Mouse (Mus musculus) embryo, embryonic 11.5 days (tissue): ENCODE data around the gene Oaz2.

Experiments
- DNase-seq: peaks from one replicate; pipeline ENCODE4 v3.0.0-alpha.2; 2012; ENCODE audit warnings: low read depth, low spot score

Oaz2 gene

DNA sequence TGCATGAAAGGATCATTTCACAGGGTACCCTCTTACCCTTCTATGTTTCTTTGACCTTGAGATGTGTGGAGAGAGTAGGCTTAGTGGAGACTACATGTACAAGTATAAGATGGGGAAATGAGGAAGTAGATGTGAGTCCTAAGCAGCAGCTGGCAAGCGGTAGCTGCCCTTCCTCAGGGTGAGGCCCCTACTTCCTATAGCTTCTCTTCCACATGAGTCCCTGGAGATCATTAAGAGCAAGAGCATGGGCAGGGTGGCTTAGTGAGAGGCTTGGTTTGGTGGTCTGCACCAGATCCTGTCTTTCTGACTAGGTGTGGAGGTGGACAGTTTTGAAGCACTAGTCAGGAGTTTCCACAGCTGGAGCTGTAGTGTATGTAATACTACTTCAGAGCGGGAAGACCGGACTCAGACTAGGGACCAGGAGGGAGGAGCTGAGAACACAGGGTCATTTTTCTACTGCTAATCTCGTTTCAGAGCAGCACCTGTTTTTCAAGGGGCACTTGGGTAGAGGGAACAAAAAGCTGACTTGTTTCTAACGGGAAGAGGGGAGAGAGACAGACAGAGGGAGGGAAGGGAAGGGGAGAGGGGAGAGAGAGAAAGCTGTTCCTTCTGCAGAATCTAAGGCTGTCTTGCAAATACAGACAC lies 25.3 kb downstream of the Oaz2 start:
- DNase-seq, result no peak

DNA sequence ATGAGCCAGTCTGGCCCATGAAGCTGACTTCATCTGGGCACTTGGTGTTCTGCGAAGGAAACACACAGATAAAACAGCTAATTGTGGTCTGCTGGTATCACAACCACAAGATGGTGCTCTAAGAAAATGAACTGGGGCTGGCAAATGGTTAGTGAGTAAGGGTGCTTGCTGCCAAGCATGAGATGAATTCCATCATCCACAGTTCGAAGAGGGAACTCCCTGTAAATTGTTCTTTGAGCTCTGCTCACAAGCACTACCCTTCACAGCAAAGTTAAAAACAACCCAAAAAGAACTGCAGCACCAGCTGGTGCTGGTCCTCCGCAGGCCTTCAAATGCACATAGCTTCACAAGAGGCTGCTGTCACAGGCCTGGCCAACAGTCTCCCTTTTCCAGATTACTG lies 27.8 kb downstream of the Oaz2 start:
- no peak for DNase-seq

DNA sequence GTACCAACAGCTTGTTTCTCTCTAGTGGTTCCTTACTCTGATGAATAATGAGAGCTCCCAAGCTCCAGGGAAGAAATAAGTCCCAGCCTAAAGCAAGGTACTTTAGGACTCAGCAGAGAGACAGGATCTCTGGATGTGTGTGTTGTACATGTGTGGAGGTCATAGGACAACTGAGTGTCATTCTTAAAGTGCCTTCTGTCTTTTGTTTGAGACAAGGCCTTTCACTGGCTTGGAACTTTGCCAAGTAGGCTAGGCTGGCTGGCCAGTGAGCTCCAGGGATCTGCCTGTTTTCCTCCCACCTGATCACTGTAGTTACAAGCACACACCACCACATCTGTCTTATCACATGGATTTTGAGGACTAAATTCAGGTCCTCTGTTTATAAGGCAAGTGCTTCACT lies 28.5 kb downstream of the Oaz2 start:
- DNase-seq, result no peak

DNA sequence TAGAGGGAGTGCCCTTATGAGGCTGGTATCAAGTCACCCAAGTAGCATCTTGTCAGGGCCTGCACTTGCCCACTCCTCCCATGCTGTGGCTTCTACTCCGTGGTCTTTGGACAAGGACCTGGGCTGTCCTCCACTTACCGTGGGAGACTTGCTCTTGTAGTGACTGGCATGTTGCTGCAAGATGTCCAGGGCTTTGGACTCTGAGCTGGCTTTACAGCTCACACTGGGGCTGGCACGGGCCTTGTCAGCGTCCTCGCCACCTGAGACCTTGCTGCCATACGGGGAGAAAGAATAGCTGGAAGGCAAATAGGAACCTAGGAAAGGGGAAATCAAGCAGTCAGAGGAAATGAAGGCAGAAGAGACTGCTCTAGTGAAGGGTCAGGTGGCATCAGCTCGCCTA lies 29.6 kb downstream of the Oaz2 start:
- DNase-seq, result no peak

- no peak for DNase-seq
Measured at GRCm38 (mm10) chr9:65697992-65698391, 30.2 kb downstream of the Oaz2 start.

GRCm38 (mm10) chr9:65700504-65700903 lies 32.7 kb downstream of the Oaz2 start:
- DNase-seq, result no peak

DNA sequence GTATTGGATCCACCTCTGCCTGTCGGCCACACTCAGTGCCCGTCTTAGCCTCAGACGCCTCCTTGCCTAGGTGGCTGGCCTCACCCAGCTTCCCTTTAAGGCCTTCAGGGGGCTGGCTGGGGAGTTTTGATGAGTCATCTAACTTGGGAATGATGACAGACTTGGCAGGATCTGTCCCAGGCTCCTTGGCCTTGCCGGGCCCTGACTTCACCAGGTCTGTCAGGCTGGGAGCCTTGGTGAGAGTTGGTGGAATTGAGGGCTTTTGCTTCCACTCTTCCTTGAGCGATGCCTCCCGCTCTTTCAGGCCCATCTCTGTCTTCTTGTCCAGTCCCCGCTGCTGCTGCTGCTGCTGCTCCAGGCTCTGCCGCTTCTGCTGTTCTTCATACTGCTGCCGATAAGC lies 34.5 kb downstream of the Oaz2 start:
- DNase-seq, result no peak

- DNase-seq, result no peak
Measured at GRCm38 (mm10) chr9:65703241-65703640, 35.4 kb downstream of the Oaz2 start.

DNA sequence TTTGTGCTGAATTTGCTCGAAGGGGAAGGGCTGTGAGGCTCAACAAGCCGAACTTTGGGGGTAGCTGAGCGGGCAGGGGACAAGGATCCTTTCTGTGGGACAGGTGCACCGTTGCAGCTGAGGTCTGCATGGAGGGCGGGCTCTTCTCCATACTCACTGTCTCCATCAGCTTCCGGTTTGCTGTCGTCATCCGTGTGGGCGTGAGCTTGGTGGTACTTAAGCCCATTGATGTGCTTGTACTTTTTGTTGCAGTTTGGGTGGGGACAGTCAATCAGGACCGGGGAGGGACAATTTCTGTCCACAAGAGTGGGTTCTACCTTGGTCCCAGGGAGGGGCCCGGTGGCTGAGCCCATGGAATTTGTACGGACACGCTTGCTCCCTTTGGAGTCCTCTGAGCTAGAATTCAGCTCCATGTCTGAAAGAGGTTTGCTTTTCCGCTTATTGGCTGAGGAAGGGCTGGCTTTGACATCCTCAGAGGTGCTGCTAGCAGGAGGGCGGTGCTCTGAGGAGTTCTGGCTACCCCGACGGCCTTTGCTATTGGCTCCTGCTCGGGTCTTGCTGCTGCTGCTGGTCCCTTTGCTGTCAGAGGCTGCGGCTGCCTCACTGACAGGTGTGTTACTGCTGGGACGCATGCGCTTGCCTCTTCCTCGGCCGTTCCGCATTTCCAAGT lies 36.3 kb downstream of the Oaz2 start:
- no peak for DNase-seq

DNA sequence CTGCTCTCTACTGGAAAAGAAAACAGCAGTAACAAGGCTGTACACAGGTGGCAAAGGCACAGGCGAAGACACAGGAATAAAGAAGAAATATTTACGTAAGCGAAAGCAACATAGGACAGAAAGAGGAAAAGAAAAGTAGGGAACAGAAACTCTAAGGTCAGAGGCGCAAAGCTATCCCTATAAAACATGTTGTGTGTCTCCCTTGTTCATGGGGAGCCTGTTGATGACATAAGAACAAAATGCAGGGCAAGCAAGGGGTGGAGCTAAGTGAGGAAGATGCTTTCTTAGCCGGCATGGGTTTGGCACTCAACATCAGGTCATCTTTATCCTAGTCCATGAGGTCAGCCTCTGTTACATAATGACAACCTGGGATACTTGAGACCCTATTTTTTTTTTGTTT lies 50.4 kb downstream of the Oaz2 start:
- no peak for DNase-seq

DNA sequence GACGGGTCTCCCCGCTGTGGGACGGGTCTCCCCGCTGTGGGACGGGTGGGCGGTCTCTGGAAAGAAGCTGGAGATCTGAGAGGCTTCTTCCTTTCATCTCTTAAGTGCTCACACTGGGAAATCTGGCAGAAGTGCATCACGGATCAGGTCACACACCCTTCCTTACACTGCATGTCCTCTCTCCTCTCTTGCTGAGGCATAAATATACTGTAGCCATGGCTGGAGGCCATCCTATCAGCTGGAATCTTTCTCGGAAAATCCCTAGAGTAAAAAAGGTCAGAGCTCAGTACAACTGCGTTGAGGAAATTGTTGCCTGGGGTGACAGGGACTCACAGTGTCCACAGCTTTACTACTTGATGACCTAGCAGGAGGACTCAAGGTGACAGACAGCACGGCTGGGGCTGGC lies 53.4 kb downstream of the Oaz2 start:
- peak; percentile 16 for DNase-seq

DNA sequence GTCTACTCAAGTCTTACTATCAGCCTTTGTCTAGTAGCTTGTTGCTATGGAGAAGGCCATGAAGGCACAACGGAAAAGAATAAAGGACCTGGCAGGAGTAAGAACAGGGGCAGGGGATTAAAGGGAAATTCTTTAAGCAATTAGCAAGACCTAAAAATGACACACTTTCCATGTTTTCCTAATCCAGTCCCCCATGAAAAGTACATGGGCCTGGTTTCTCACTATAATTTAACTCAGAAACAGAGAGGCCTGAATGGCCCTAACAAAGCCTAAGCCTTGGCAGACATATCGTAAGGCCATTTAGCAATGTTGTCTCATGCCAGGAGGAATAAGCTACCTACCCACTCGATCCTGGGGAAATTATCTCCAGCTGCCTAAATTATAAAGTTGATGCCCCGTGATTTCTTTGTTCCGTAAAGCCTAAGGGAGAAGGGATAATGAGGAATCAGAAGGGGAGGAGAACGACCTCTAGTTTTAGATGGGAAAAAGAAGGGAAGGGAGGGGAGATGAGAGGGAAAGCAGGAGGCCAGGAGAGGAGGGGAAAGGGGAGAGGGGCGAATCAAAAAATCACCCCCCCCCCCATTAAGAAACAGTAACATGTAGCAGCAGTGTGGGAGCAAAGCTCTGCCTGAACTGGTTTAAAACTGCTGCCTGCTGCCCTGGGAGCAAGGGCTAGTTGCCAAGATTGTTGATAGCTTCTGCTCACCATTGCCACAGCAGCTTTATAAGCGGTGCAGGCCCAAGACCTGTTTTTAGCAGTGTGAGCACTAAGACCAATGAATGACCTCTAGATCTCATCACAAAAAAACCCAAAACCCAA lies 56.9 kb downstream of the Oaz2 start:
- DNase-seq, result no peak

GRCm38 (mm10) chr9:65725291-65725622 lies 57.5 kb downstream of the Oaz2 start:
- no peak for DNase-seq

GRCm38 (mm10) chr9:65726431-65726830 lies 58.6 kb downstream of the Oaz2 start:
- DNase-seq, result no peak

- DNase-seq, result no peak
Measured at GRCm38 (mm10) chr9:65727491-65727890, 59.7 kb downstream of the Oaz2 start.

DNA sequence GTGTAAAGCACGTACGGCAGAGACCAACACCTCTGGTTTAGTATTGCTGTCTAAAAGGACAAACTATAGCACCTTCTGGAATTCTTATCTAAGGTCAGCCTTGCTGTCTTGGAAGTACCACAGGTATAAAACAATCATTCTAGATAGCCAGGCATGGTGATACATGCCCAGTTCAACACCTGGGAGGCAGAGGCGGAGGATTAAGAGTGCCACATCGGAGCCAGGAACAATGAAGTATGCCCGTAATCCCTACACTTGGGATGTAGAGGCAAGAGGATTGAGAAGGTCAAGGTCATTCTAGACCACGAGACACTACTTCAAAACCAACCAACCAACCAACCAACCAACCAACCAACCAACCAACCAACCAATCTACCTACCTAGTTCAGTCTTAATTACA lies 60.8 kb downstream of the Oaz2 start:
- no peak for DNase-seq

GRCm38 (mm10) chr9:65734931-65735330 lies 67.1 kb downstream of the Oaz2 start:
- no peak for DNase-seq
